Mouse (Mus musculus) thymus, postnatal 14 days (tissue): Measurements from ENCODE around the gene Speg.

Experiments
- DNase-seq: peaks from one replicate; pipeline ENCODE4 v3.0.0; 2021

The Speg gene

GRCm38 (mm10) chr1:75463652-75464204 lies 88.6 kb downstream of the Speg start:
- DNase-seq = no peak

GRCm38 (mm10) chr1:75467215-75467927 lies 92.3 kb downstream of the Speg start:
- DNase-seq = peak; percentile 69

- no peak for DNase-seq
Measured at GRCm38 (mm10) chr1:75469287-75469825, 94.3 kb downstream of the Speg start.

GRCm38 (mm10) chr1:75476441-75476840 lies 101.3 kb downstream of the Speg start:
- no peak for DNase-seq

- DNase-seq = peak; percentile 81
Measured at GRCm38 (mm10) chr1:75477264-75477965, 102.3 kb downstream of the Speg start.

- no peak for DNase-seq
Measured at GRCm38 (mm10) chr1:75477966-75478290, 102.8 kb downstream of the Speg start.

GRCm38 (mm10) chr1:75478497-75478896 lies 103.4 kb downstream of the Speg start:
- DNase-seq = peak; percentile 32

GRCm38 (mm10) chr1:75478916-75479634 lies 104.0 kb downstream of the Speg start, which contains the start of the genes Chpf and Tmem198:
Gene Chpf (minus strand): TSS chr1:75479307.
Gene Tmem198 (plus strand): TSS chr1:75479532.
- peak; percentile 98 for DNase-seq

GRCm38 (mm10) chr1:75479635-75479989 lies 104.5 kb downstream of the Speg start:
- no peak for DNase-seq

- DNase-seq = no peak
Measured at GRCm38 (mm10) chr1:75480036-75480435, 104.9 kb downstream of the Speg start.

GRCm38 (mm10) chr1:75480735-75481134 lies 105.6 kb downstream of the Speg start:
- no peak for DNase-seq
